Mouse (Mus musculus) olfactory bulb, adult 2 months (tissue): ENCODE measurements around the gene Klf13. TPM values are rescaled to one million over a fixed set of nuclear protein-coding genes. Genes with fewer than 3 reads are reported as not detected.
A peak's percentile ranks its signal among the peaks of the same experiment; 100 is the strongest.

Source experiments
- H3K27ac ChIP-seq: fragments of 200-500 bp; 2 replicates; pipeline ENCODE4 v1.5.1; 2012; ENCODE audit warnings: low read depth, low read length; ENCODE audit not compliant: insufficient read depth
- H3K4me1 ChIP-seq: fragments of 200-500 bp; 2 replicates; pipeline ENCODE4 v1.6.1; 2012; ENCODE audit warnings: low read length; ENCODE audit not compliant: control insufficient read depth, insufficient read depth
- H3K4me3 ChIP-seq: fragments of 200-500 bp; 2 replicates; pipeline ENCODE4 v1.5.1; 2012; ENCODE audit warnings: mild to moderate bottlenecking, low read depth, low read length, moderate library complexity; ENCODE audit not compliant: insufficient read depth
- CTCF ChIP-seq: fragments of 200-500 bp; IDR thresholded peaks from 2 replicates; pipeline ENCODE4 v1.5.1; 2012; ENCODE audit warnings: low read depth, mild to moderate bottlenecking, low read length, moderate library complexity; ENCODE audit not compliant: insufficient read depth
- POLR2A ChIP-seq: fragments of 200-500 bp; IDR thresholded peaks from 2 replicates; pipeline ENCODE4 v1.6.1; 2012; ENCODE audit warnings: mild to moderate bottlenecking, low read depth, low read length, moderate library complexity; ENCODE audit not compliant: insufficient read depth
- WGBS: fragments of 180-500 bp; shearing (Covaris S2); methylation state at CpG from one replicate; pipeline ENCODE4 v1.1.7; 2018; 5-methylcytosine and 5-hydroxymethylcytosine counted together
- polyA plus RNA-seq: library from polyadenylated mRNA; stranded (reverse); fragments of >200 nt; gene quantifications from 2 replicates; pipeline ENCODE4 v1.2.4, GENCODE M21; 2012; ENCODE audit warnings: low replicate concordance; ENCODE audit not compliant: missing spikeins, insufficient read depth, insufficient read length

Gene Klf13
- polyA plus RNA-seq, 1 experiment, result 47.4 TPM

DNA sequence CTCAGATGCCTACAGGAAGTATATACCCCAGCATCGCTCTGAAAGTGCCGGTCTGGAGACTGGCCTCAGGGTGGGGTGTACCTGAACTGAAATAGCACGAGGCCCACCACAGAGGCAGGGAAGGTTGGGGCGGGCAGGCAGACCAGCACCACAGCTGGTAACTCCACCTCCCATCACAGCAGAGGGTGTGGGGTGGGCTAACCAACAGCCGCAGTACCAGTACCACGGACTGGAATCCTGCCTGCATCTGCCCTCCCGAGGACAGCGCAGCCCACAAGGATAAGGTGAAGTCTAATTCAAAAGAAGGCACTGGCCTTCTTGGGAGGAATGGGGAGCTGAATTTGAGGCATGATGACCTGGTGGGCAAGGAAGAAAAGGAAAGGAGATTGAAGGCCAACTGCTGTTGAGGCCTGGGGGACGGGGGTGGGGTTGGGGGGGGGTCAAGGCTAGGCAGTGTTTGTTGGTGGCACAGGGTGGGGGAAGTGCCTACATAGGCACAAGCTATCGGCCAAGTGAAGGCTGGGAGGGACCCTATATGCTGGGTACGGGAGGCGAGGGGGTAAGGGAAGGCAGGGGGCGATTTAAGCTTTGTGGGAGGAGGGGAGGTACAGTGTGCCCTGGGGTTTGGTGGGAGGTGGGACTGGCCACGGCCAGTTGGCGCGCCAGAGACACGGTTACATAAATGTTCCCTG is 42.3 kb downstream of the Klf13 start:
- H3K27ac ChIP-seq, result peak overlapping the region; percentile 94
- WGBS, result 27% methylated on average over 17 of the region's 17 CpGs
- H3K4me1 ChIP-seq, result peaks cover 38% of the 10 kb centered on the region
- no peak; the same call in 1 of the 2 replicates for TF ChIP-seq POLR2A
- no peak for TF ChIP-seq CTCF
- peak overlapping the region; percentile 45 for H3K4me3 ChIP-seq

DNA sequence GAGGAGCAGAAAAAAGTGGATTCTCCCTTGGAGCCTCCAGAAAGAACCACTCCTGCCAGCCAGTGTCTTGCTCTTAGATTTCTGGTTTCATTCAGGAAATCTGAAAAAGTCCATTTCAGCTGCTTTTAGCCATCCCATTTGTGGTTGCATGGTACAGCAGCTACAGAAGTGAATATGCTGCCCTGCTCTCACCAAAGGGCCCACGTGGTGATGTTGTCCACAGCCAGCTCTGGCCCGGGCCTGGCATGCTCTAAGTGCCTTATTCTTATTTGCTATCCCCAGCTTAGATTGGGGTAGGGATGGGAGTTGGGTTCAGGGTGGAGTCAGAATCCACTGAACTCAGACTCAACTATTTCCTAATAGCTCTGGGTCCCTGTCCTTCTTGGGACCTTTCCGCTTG is 43.5 kb downstream of the Klf13 start:
- 75% methylated on average over 3 of the region's 3 CpGs for WGBS
- Histone ChIP-seq H3K27ac (no peak overlapping the region), H3K4me1 (peaks cover 28% of the 10 kb centered on the region), H3K4me3 (no peak overlapping the region)
- no peak for TF ChIP-seq POLR2A
- no peak for TF ChIP-seq CTCF

DNA sequence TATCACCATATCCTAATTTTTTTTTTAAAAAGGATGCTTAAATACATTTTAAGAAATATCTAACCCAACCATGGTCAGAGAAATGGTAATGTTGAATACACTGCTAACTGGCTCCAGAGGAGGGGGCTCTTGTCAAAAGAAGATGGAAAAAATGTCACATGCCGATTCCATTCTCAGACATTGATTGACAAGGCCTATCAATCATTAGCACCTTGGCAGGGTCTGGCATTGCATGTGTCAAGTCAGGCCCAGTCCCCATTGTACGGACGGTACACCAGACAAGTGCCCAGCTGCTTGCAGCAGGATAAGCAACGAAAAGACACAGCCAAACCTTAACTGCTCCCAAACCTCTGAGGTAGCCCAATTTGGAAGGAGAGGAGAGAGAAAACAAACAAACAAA is 44.1 kb downstream of the Klf13 start:
- no peak overlapping the region for H3K4me3 ChIP-seq
- 58% methylated on average over 4 of the region's 4 CpGs for WGBS
- no peak overlapping the region for H3K27ac ChIP-seq
- peaks cover 30% of the 10 kb centered on the region for H3K4me1 ChIP-seq
- no peak for TF ChIP-seq POLR2A
- no peak for TF ChIP-seq CTCF

DNA sequence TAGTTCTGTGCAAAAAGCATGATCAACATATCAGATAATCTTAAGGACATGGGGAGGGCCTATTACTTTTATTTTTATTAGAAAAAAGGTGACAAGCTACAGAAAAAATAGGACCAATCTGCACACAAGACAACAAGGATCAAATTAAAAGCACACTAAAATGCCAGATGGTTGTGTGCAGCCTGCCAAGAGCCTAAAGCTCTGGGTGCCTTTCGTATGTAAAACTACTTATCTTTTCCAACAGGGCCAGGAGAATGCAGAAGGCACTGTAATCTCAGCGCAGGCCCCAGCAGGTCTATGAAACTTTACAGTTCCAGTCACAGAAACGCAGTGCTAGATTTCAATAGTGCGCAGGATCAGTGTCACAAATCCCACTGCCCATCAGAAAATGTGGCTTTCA is 45.0 kb downstream of the Klf13 start:
- H3K4me3 ChIP-seq, result no peak overlapping the region
- H3K27ac ChIP-seq, result no peak overlapping the region
- WGBS, result 64% methylated on average over 4 of the region's 4 CpGs
- no peak for TF ChIP-seq CTCF
- no peak for TF ChIP-seq POLR2A
- H3K4me1 ChIP-seq, result peaks cover 36% of the 10 kb centered on the region

DNA sequence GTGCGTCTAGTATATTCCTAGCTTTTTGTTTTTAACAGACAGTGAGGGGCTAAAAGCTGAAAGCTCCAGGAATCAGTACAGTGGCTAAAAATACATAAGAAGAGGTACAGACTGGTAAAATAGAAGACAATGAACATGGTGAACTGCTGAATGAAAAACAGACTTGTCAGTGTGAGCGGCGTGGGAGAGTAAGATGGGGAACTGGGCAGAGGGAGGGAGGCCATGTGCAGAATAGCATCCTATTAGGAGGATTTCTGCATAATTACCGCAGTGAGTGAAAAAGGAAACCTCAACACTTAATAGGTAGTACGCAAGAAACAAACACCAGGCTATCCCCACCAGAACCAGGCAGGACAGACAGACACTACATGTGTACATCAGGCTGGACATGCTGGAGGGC is 45.5 kb downstream of the Klf13 start:
- TF ChIP-seq CTCF (no peak), POLR2A (no peak)
- no peak overlapping the region for H3K4me3 ChIP-seq
- 42% methylated on average over 5 of the region's 5 CpGs for WGBS
- no peak overlapping the region for H3K27ac ChIP-seq
- peaks cover 35% of the 10 kb centered on the region for H3K4me1 ChIP-seq

DNA sequence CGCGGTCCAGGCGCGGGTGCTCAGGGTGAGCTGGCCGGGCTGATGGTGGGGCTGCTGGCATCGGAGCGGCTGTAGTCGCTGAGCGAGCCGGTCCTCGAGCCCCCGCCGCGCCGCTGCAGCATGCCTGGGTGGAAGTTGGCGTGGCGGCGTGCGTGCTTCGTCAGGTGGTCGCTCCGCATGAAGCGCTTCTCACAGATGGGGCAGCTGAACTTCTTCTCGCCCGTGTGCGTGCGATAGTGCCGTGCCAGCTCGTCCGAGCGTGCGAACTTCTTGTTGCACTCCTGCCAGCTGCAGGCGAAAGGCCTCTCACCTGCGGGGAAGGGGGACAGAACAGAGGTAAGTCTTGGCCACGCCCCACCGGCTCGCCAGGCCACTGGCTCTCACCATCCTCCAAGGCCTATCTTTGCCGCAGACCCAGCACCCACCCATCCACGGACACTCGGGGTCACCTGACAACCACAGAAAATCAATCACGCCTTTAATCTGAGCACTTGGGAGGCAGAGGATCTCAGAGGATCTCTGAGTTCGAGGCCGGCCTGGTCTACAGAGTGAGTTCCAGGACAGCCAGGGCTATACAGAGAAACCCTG is 47.1 kb downstream of the Klf13 start:
- H3K27ac ChIP-seq, result no peak overlapping the region
- peaks cover 34% of the 10 kb centered on the region for H3K4me1 ChIP-seq
- TF ChIP-seq CTCF (no peak), POLR2A (no peak)
- H3K4me3 ChIP-seq, result no peak overlapping the region
- WGBS, result 89% methylated on average over 43 of the region's 43 CpGs

DNA sequence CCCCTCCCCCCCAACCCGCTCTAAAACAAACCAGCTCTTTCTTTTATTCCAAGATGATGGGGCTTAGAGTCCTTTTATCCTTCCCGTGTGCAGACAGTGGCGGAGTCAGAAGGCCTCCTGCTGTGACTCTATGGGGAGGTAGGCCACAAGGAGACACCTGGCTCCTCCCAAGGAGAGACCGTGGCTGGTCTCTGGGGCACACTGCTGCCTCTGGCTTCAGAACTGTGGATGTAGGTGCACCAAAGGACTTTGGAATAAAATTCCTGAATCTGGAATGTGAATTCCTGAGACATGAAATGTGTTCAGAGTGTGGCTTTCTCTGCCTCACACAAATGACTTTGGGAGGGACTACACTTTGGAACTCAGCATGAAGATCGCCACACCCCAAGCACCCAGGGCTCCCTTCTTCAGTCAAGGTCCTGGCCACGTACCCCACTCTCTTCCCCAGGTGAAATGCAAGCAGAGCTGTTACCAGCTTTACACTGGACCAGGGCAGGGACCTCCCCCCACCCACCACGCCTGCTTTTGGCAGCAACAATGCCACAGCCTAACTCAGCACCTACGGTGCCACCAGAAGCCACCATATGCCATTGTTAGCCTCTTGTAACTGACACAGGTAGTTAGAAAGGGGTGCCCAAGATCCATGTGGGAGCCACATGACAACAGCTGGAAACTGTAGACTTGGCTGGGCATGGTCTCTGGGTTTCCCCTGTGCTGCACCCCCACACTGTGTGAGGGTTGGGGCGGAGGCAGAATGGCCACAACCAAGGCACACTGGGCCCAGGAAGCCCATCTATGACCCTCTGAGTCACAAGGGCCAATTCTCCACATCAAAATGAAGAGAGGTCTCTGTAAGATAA is 49.4 kb downstream of the Klf13 start:
- H3K4me1 ChIP-seq, result peaks cover 22% of the 10 kb centered on the region
- no peak overlapping the region for H3K27ac ChIP-seq
- H3K4me3 ChIP-seq, result no peak overlapping the region
- TF ChIP-seq CTCF (no peak), POLR2A (no peak)
- 72% methylated on average over 9 of the region's 9 CpGs for WGBS

DNA sequence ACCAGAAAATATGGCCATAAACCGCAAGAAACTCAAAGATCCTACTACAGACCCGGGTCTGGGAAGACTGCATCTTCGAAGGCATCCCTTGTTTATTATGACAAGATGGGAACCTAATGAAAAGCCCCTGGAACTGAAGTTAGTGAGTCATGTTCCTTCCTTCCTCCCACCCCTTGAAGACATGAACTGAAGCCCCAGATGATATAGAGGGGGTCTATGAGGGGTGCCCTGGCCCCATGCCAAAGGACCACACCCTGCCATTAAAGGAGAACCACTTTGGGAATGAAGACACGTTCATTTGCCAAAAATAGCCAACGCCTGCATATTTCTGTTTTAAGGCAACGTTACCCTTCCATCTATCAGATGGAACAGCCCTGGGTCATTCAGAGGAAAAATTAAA is 50.0 kb downstream of the Klf13 start:
- peaks cover 22% of the 10 kb centered on the region for H3K4me1 ChIP-seq
- H3K27ac ChIP-seq, result no peak overlapping the region
- no peak for TF ChIP-seq POLR2A
- TF ChIP-seq CTCF, result no peak
- 42% methylated on average over 6 of the region's 6 CpGs for WGBS
- no peak overlapping the region for H3K4me3 ChIP-seq

DNA sequence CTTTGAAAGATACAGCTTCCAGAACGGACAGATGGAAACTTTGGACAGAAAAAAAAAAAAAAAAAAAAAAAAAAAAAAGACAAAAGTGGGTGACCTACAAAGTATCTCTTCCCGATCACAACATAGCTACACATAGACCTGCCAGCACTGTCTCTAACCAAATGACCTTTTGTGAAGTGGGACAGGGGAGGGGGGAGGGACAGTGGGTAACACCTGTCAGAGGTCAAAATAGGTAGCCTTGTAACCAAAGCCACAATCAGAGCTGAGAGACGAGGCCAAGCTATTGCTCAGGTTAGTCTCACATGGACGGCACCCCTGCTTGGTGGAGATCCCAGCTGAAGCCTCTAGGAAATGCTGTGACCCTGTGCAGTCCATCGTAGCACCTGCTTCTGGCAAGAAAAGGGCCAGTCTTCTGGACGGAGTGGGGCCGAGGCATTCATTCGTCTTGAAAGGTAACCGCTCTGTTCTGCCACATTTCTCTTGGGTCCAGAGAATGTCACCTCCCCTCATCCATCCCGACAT is 51.1 kb downstream of the Klf13 start:
- Histone ChIP-seq H3K27ac (no peak overlapping the region), H3K4me3 (no peak overlapping the region), H3K4me1 (peaks cover 22% of the 10 kb centered on the region)
- 82% methylated on average over 10 of the region's 10 CpGs for WGBS
- no peak for TF ChIP-seq CTCF
- no peak for TF ChIP-seq POLR2A
